Mouse (Mus musculus): ENCODE measurements around the gene Zranb3.

DNA sequence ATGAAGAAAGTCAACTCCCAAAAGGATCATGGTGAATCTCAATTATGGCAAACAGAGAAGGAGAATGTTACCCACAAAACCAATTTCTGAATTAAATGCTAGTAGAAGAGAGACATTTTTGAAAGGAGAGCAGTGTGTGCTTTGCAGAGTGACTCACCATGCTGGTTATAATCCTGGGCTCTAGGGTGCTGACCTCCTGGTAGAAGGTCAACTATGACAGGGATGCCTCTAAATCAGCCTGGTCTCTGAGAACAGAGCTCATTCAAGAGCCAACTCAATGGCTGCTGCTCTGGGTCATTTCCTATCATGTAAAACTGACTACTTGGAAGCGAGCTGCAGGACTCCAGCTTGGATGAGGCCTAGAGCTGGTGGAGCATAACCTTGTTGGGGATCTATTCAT lies 141.7 kb downstream of the Zranb3 start:
- TF ChIP-seq CTCF (IDR thresholded peaks at IDR 0.05; ENCODE audit: control insufficient read depth, insufficient read depth, low read length) (no peak), POLR2A (IDR thresholded peaks at IDR 0.05; ENCODE audit: borderline replicate concordance, control insufficient read depth, low read depth, low read length) (no peak)

Measured in bone marrow, adult 2 months (tissue).